Mouse (Mus musculus) lung, adult 2 months (tissue): Measurements from ENCODE around the gene Aurka.

Experiments used
- CTCF ChIP-seq: fragments of 200-500 bp; IDR thresholded peaks from 2 replicates; pipeline ENCODE4 v1.5.1; 2011; ENCODE audit warnings: mild to moderate bottlenecking, low read length, control low read depth; ENCODE audit not compliant: insufficient read depth
- POLR2A ChIP-seq: fragments of 200-500 bp; IDR thresholded peaks from 2 replicates; pipeline ENCODE4 v1.6.1; 2011; ENCODE audit warnings: low read depth, mild to moderate bottlenecking, control low read depth, low read length, borderline replicate concordance; ENCODE audit errors: extremely low read depth

- TF ChIP-seq CTCF: no peak
- TF ChIP-seq POLR2A: no peak
These were observed 32.0 kb downstream of the Aurka start for GRCm38 (mm10) chr2:172338206-172338942.
